Mouse (Mus musculus): ENCODE data around the gene Mcfd2.

The Mcfd2 gene

DNA sequence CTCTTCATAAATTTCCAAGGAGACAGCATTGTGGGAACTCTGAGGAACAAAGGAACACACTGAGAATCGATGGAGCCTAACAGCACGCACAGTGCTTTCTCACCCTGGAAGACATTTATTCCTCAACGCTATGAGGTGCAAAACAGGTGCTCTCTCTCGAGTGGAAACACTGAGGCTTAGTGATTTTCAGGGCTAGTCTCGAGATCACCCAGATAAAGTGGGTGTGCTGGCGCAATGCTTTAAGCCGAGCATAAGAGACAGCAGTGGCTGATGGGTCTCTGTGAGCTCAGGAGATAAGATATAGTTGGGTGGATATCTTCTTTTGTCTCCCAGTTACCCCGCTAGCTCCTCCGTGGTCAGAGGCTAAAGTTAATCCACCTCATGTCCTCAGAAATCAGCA is 19.6 kb downstream of the Mcfd2 start:
- no peak for DNase-seq (ENCODE audit: inconsistent age in 2 of 2, low spot score in 1 of 2)

DNA sequence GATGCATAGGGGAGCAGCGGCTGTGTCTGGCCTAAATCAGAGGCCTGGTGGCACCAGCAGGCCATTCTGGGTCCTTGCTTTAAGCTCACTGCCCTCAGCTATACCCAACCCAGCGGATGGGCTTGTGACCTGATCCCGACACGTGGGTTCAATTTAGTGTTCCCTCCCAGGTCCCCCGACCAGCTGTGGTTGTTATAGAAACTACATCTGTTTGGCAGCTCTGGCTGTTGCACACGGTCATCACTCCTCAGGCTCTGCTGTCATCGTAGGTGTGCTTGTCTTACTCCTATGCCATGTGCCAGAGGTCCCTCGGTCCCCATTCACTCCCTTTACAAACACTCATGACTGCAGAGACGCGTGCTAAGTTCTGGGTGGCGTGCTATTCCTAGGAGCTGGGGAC is 27.9 kb downstream of the Mcfd2 start:
- DNase-seq (ENCODE audit: inconsistent age in 2 of 2, low spot score in 1 of 2) = no peak

DNA sequence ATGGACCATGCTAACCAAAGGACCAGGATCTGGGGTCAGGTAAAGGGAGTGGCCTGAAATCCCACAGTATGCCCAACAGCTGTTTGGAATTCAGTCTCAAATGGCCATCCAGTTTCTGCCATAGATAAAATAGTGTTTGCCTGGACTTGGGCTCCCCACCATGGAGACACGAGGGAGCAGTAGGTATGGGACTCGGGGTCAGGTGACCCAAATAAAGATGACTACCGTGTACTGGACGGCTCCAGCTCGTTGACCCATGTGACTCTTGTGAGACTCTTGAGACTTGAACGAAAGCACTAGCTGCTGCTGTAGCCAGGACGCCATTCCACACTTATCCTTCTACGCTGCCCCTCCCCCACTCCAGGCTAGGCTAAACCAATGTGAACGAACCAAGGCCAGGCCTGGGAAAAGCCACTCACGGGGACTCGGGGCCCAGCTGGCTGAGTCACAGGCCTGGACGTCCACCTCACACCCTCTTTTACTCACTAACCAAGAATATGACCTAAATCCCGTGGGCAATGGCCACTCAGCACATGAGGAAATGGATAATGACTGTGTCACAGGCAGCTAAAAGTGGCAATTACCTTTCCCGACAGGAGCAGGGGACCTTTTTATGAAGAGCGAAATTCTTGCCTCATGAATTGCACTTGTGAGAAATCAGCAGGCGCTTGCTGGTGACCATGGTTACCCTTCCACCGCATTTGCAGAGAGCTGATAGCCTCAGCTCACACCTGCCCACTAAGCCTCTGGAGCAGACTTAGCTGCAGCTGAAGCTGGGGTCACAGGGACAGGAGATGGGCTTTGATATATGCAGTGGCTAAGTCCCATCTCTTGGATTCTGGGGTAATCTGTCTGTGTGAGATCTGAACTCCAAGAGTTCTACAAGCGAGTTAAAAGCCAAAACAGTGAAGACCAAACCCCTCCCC is 28.7 kb downstream of the Mcfd2 start:
- peak; percentile 77 to 85 for DNase-seq (ENCODE audit: inconsistent age in 2 of 2, low spot score in 1 of 2)

- DNase-seq (ENCODE audit: inconsistent age in 2 of 2, low spot score in 1 of 2) = no peak
Measured at GRCm38 (mm10) chr17:87235019-87235418, 30.7 kb downstream of the Mcfd2 start.

DNA sequence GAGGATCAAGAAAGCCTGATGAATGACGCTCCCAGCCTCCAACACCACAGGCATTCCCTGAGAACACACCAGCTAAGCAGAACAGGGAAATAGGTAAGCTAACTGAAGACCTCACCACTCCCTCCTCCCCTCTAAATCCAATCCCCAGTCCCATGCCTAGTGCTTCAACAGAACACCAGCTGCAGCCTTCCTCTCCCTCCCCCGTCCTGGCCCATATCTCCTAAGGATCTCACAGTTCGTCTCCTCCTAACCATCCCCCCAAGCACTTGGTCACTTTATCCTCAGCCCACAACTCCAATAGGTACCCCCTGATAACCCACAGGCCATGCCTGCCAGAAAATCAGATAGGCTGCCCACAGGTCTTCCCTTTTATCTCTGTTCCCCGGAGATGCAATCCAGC is 37.9 kb downstream of the Mcfd2 start:
- DNase-seq (ENCODE audit: inconsistent age in 2 of 2, low spot score in 1 of 2) = no peak

DNA sequence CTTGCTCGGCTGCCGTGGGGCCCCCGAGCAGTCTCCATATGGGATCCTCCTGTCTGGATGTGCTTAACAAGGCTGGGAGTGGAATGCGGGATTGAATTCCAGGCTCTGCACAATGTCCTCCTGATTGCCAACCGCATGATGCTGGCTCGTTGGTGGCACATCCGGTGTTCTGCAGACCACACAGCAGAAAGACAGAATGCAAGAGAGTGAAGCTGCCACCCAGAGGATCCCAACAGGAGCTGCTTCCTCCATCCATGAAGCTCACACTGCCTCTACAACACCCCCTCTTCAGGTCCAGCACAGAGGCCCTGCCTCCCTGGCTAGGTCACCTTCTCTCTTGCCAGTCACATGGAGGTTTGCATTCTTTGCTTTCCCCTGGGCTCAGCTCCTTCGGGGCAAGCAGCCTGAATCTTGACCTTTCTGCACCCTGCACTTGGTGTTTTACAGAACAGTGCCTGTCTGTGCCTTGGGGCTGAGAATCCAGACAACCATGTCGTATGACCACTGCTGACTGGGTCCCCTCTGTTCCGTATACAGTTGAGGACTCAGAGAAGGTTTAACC is 39.6 kb downstream of the Mcfd2 start:
- DNase-seq (ENCODE audit: inconsistent age in 2 of 2, low spot score in 1 of 2) = no peak

DNA sequence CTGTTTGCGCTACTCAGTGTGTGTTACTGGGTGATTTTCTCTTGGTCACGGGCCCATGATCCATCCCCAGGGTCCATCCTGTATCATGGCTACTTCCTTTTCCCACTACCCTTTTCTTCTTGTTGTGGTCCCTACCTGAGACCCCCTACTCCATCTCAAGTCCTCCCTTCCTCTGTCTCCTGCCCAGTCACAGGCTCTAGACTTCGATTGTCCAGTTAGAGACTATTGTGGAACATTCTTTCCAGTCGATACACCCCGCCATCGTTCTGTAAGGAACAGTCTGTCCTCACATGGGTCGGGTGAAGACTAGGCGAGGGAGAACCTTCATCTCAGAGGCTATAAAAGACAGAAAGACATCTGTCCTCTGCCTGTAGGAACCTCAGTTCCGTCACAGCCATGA is 40.4 kb downstream of the Mcfd2 start:
- DNase-seq (ENCODE audit: inconsistent age in 2 of 2, low spot score in 1 of 2) = no peak

DNA sequence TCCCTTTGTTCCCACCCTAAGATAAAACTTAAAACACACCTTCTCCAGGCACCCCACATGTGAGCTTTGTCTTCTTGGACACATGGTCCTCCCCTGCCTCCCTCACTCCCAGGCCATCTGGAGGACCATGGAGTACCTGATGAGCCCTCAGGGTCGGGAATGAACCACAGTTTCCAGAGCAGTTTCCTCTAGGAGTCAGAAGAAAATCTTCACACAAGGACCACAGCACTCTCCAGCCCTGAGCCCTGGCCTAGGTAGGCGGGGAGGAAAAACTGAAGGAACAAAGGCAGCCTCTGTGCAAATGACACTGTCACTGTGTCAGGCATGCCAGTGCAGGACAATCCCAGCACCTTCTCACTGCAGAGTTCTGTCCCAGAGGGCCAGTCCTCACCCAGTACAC is 41.3 kb downstream of the Mcfd2 start:
- DNase-seq (ENCODE audit: inconsistent age in 2 of 2, low spot score in 1 of 2) = no peak

- peak; percentile 53 to 81 for DNase-seq (ENCODE audit: inconsistent age in 2 of 2, low spot score in 1 of 2)
Measured at GRCm38 (mm10) chr17:87219456-87219855, 46.3 kb downstream of the Mcfd2 start.

DNA sequence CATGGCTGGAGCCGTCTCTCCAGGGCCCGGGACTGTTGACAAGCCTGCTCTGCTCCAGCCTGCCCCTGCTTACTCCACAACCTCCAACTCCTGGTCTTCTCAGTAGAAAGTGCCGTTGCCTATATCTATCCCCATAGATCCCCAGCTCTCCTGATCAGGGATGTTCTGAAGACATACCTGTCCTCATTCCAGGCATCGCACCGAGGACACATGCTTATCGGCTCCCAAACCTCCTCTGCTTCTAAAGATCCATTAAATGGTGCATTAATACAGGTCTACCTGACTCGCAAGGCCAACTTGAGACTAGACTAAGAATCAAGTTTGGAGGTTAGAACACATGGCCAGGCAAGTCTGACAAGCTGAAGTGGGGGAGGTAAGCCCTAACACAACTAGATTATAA is 51.2 kb downstream of the Mcfd2 start:
- no peak for DNase-seq (ENCODE audit: inconsistent age in 2 of 2, low spot score in 1 of 2)

GRCm38 (mm10) chr17:87210525-87210924 is 55.2 kb downstream of the Mcfd2 start:
- peak in 1 of 2 experiments; percentile 53 for DNase-seq (ENCODE audit: inconsistent age in 2 of 2, low spot score in 1 of 2)

DNA sequence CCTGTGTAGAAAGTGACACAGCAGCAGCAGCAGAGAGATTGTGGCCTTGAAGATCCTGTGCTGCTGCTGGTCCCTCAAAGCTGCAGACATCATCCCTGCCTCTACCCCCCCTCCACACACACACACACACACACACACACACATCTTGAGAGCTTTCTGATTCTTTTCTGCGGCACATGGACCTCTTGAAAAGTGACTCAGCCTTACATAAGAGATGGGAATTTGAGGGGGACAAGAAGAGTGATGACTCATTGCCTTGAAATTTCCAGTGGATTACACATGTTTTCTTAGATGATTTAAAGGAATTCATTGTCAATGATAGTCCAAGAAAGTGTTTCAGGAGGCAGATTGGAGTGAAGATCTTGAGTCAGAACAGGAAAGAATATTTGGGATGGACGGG is 58.9 kb downstream of the Mcfd2 start:
- peak; percentile 49 to 72 for DNase-seq (ENCODE audit: inconsistent age in 2 of 2, low spot score in 1 of 2)
